Mouse (Mus musculus): ENCODE results near the gene Tmem63b. TPM values are rescaled to one million over a fixed set of nuclear protein-coding genes. Genes with fewer than 3 reads are reported as not detected.

The Tmem63b gene
- polyA plus RNA-seq, 1 experiment from 2014 or later: 140 TPM

- Histone ChIP-seq H3K9ac (replicated peaks; ENCODE audit: low read depth, low read length) (no peak overlapping the region), H3K4me3 (replicated peaks; ENCODE audit: low read length) (no peak overlapping the region), H3K4me1 (replicated peaks; ENCODE audit: control insufficient read depth, insufficient read depth, low read length) (peaks cover 15% of the 10 kb centered on the region), H3K27me3 (replicated peaks; ENCODE audit: control insufficient read depth, insufficient read depth, low read length) (0 out of 2 replicates have a peak, but pooled peaks cover 2% of the 10 kb centered on the region), H3K27ac (ENCODE audit: low read length) (no peak overlapping the region), H3K9me3 (ENCODE audit: control insufficient read depth, low read length) (no peaks in the 10 kb centered on the region), H3K36me3 (ENCODE audit: control insufficient read depth, insufficient read depth) (no peaks in the 10 kb centered on the region), H3K4me2 (ENCODE audit: low read length) (no peak overlapping the region)
- WGBS: 67% methylated on average over 10 of the region's 10 CpGs
- no peak for ATAC-seq
These were observed 42.7 kb upstream of the Tmem63b start for GRCm38 (mm10) chr17:45729387-45729786.

GRCm38 (mm10) chr17:45727983-45728723, 41.4 kb upstream of the Tmem63b start:
- 64% methylated on average over 8 of the region's 8 CpGs for WGBS
- Histone ChIP-seq H3K9me3 (ENCODE audit: control insufficient read depth, low read length) (no peaks in the 10 kb centered on the region), H3K4me3 (replicated peaks; ENCODE audit: low read length) (no peak overlapping the region), H3K9ac (replicated peaks; ENCODE audit: low read depth, low read length) (no peak overlapping the region), H3K27ac (ENCODE audit: low read length) (no peak overlapping the region), H3K4me1 (replicated peaks; ENCODE audit: control insufficient read depth, insufficient read depth, low read length) (peaks cover 5% of the 10 kb centered on the region), H3K27me3 (replicated peaks; ENCODE audit: control insufficient read depth, insufficient read depth, low read length) (0 out of 2 replicates have a peak, but pooled peaks cover 2% of the 10 kb centered on the region), H3K36me3 (ENCODE audit: control insufficient read depth, insufficient read depth) (no peaks in the 10 kb centered on the region), H3K4me2 (ENCODE audit: low read length) (no peak overlapping the region)
- ATAC-seq: no peak

GRCm38 (mm10) chr17:45727481-45727880, 40.8 kb upstream of the Tmem63b start:
- Histone ChIP-seq H3K4me2 (ENCODE audit: low read length) (no peak overlapping the region), H3K4me1 (replicated peaks; ENCODE audit: control insufficient read depth, insufficient read depth, low read length) (peaks cover 9% of the 10 kb centered on the region), H3K27me3 (replicated peaks; ENCODE audit: control insufficient read depth, insufficient read depth, low read length) (0 out of 2 replicates have a peak, but pooled peaks cover 2% of the 10 kb centered on the region), H3K4me3 (replicated peaks; ENCODE audit: low read length) (no peak overlapping the region), H3K27ac (ENCODE audit: low read length) (no peak overlapping the region), H3K9me3 (ENCODE audit: control insufficient read depth, low read length) (no peaks in the 10 kb centered on the region), H3K36me3 (ENCODE audit: control insufficient read depth, insufficient read depth) (no peaks in the 10 kb centered on the region), H3K9ac (replicated peaks; ENCODE audit: low read depth, low read length) (no peak overlapping the region)
- 82% methylated on average over 2 of the region's 2 CpGs for WGBS
- ATAC-seq: no peak

- H3K4me3 ChIP-seq (replicated peaks; ENCODE audit: low read length): no peak overlapping the region
- H3K9me3 ChIP-seq (ENCODE audit: control insufficient read depth, low read length): no peaks in the 10 kb centered on the region
- H3K4me2 ChIP-seq (ENCODE audit: low read length): no peak overlapping the region
- no peak overlapping the region for H3K27ac ChIP-seq (ENCODE audit: low read length)
- no peaks in the 10 kb centered on the region for H3K36me3 ChIP-seq (ENCODE audit: control insufficient read depth, insufficient read depth)
- no peak for ATAC-seq
- H3K4me1 ChIP-seq (replicated peaks; ENCODE audit: control insufficient read depth, insufficient read depth, low read length): peaks cover 16% of the 10 kb centered on the region
- H3K9ac ChIP-seq (replicated peaks; ENCODE audit: low read depth, low read length): no peak overlapping the region
- H3K27me3 ChIP-seq (replicated peaks; ENCODE audit: control insufficient read depth, insufficient read depth, low read length): no peaks in the 10 kb centered on the region
- WGBS: 69% methylated on average over 7 of the region's 7 CpGs
These were observed 39.5 kb upstream of the Tmem63b start for GRCm38 (mm10) chr17:45726249-45726648.

GRCm38 (mm10) chr17:45724574-45724921, 37.8 kb upstream of the Tmem63b start:
- no peaks in the 10 kb centered on the region for H3K27me3 ChIP-seq (replicated peaks; ENCODE audit: control insufficient read depth, insufficient read depth, low read length)
- no peak overlapping the region for H3K4me3 ChIP-seq (replicated peaks; ENCODE audit: low read length)
- no peaks in the 10 kb centered on the region for H3K36me3 ChIP-seq (ENCODE audit: control insufficient read depth, insufficient read depth)
- ATAC-seq: no peak; the same call in 1 of the 2 replicates
- H3K9ac ChIP-seq (replicated peaks; ENCODE audit: low read depth, low read length): peak overlapping the region; percentile 89; the same call in 1 of the 2 replicates
- peak overlapping the region; percentile 96; the same call in 1 of the 2 replicates for H3K27ac ChIP-seq (ENCODE audit: low read length)
- H3K4me1 ChIP-seq (replicated peaks; ENCODE audit: control insufficient read depth, insufficient read depth, low read length): peaks cover 16% of the 10 kb centered on the region
- H3K9me3 ChIP-seq (ENCODE audit: control insufficient read depth, low read length): no peaks in the 10 kb centered on the region
- 81% methylated on average over 10 of the region's 10 CpGs for WGBS
- H3K4me2 ChIP-seq (ENCODE audit: low read length): no peak overlapping the region; the same call in 1 of the 2 replicates

GRCm38 (mm10) chr17:45723732-45724573, 37.2 kb upstream of the Tmem63b start:
- H3K27ac ChIP-seq (ENCODE audit: low read length): peak overlapping the region; percentile 96
- no peaks in the 10 kb centered on the region for H3K36me3 ChIP-seq (ENCODE audit: control insufficient read depth, insufficient read depth)
- WGBS: 2% methylated on average over 25 of the region's 25 CpGs
- peak overlapping the region; percentile 89 for H3K9ac ChIP-seq (replicated peaks; ENCODE audit: low read depth, low read length)
- H3K9me3 ChIP-seq (ENCODE audit: control insufficient read depth, low read length): no peaks in the 10 kb centered on the region
- peak overlapping the region; percentile 65 for H3K4me2 ChIP-seq (ENCODE audit: low read length)
- ATAC-seq: peak; percentile 80
- H3K4me1 ChIP-seq (replicated peaks; ENCODE audit: control insufficient read depth, insufficient read depth, low read length): peaks cover 16% of the 10 kb centered on the region
- peak overlapping the region; percentile 68 for H3K4me3 ChIP-seq (replicated peaks; ENCODE audit: low read length)
- no peaks in the 10 kb centered on the region for H3K27me3 ChIP-seq (replicated peaks; ENCODE audit: control insufficient read depth, insufficient read depth, low read length)

GRCm38 (mm10) chr17:45718323-45718722, 31.6 kb upstream of the Tmem63b start:
- Histone ChIP-seq H3K4me3 (replicated peaks; ENCODE audit: low read length) (no peak overlapping the region), H3K27me3 (replicated peaks; ENCODE audit: control insufficient read depth, insufficient read depth, low read length) (no peaks in the 10 kb centered on the region), H3K4me2 (ENCODE audit: low read length) (no peak overlapping the region), H3K4me1 (replicated peaks; ENCODE audit: control insufficient read depth, insufficient read depth, low read length) (peaks cover 17% of the 10 kb centered on the region), H3K27ac (ENCODE audit: low read length) (no peak overlapping the region), H3K36me3 (ENCODE audit: control insufficient read depth, insufficient read depth) (no peaks in the 10 kb centered on the region), H3K9me3 (ENCODE audit: control insufficient read depth, low read length) (no peaks in the 10 kb centered on the region), H3K9ac (replicated peaks; ENCODE audit: low read depth, low read length) (no peak overlapping the region)
- WGBS: 4% methylated on average over 10 of the region's 10 CpGs
- ATAC-seq: peak; percentile 55; the same call in 1 of the 2 replicates

GRCm38 (mm10) chr17:45711525-45711924, 24.8 kb upstream of the Tmem63b start:
- Histone ChIP-seq H3K27ac (ENCODE audit: low read length) (no peak overlapping the region), H3K27me3 (replicated peaks; ENCODE audit: control insufficient read depth, insufficient read depth, low read length) (no peaks in the 10 kb centered on the region), H3K9ac (replicated peaks; ENCODE audit: low read depth, low read length) (no peak overlapping the region), H3K4me3 (replicated peaks; ENCODE audit: low read length) (no peak overlapping the region), H3K4me2 (ENCODE audit: low read length) (no peak overlapping the region), H3K9me3 (ENCODE audit: control insufficient read depth, low read length) (no peaks in the 10 kb centered on the region), H3K36me3 (ENCODE audit: control insufficient read depth, insufficient read depth) (no peaks in the 10 kb centered on the region), H3K4me1 (replicated peaks; ENCODE audit: control insufficient read depth, insufficient read depth, low read length) (no peaks in the 10 kb centered on the region)
- WGBS: 75% methylated on average over 3 of the region's 3 CpGs
- no peak for ATAC-seq

- H3K4me1 ChIP-seq (replicated peaks; ENCODE audit: control insufficient read depth, insufficient read depth, low read length): no peaks in the 10 kb centered on the region
- no peaks in the 10 kb centered on the region for H3K27me3 ChIP-seq (replicated peaks; ENCODE audit: control insufficient read depth, insufficient read depth, low read length)
- H3K27ac ChIP-seq (ENCODE audit: low read length): no peak overlapping the region
- no peak for ATAC-seq
- H3K4me3 ChIP-seq (replicated peaks; ENCODE audit: low read length): no peak overlapping the region
- H3K4me2 ChIP-seq (ENCODE audit: low read length): no peak overlapping the region
- WGBS: 85% methylated on average over 8 of the region's 8 CpGs
- no peaks in the 10 kb centered on the region for H3K36me3 ChIP-seq (ENCODE audit: control insufficient read depth, insufficient read depth)
- no peaks in the 10 kb centered on the region for H3K9me3 ChIP-seq (ENCODE audit: control insufficient read depth, low read length)
- H3K9ac ChIP-seq (replicated peaks; ENCODE audit: low read depth, low read length): no peak overlapping the region
These were observed 23.7 kb upstream of the Tmem63b start for GRCm38 (mm10) chr17:45710407-45710806.

Measured in forebrain, embryonic 16.5 days (tissue).